8 mouse cellular contexts compared by ENCODE assay signal in the genomic region with DNA sequence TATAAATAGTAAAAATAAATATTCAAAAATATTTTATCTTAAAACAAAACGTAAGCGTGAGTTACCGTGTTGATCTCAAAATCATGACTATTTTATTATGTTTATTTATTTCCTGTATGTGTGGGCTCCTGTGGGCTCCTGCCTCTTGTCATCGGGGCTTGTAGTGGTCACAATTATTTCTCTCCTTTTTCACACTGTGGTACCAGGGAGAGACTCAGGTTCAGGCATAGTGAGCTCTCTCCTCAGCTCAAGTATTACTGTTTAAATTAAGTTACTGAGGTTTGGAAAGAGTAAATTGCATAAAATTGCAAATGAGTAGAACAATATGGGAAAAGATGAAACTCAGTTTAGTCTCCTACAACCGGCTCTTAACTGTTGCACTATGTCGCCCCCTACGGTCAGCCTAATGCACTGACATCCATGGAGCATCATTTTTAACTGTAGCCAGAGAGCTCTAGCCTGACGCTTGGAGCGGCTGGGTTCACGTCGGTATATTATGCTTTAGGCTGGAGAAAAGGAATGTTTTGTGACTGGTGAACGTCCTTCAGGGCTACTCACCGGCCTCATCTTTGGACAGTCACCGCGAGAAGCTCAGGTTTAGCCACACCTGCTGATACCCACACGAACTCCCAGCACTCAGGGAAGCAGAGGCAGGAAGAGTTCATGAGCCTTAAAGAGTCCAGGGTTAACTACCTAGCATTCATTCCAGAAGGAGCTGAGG. TPM values are rescaled to one million over a fixed set of nuclear protein-coding genes. Genes with fewer than 3 reads are reported as not detected.
DNase-seq lines count a peak whose midpoint lies in the region; ATAC-seq lines count a peak whose summit lies in the region.

No protein-coding gene starts in this region.

- H3K4me1 ChIP-seq in intestine, embryonic 14.5 days (replicated peaks; ENCODE audit: control insufficient read depth, insufficient read depth, low read length): no peaks in the 10 kb centered on the region

- DNase-seq in adrenal gland, adult (ENCODE audit: inconsistent age in 2 of 2, low spot score in 1 of 2): peak; percentile 66 to 88
- DNase-seq in gastrocnemius, postnatal 14 days: peak; percentile 72
- DNase-seq in intestine, embryonic 14.5 days (ENCODE audit: low spot score): peak; percentile 86
- peak; percentile 80 to 85 for DNase-seq in left cerebral cortex, postnatal 14 days (ENCODE audit: low spot score in 2 of 2)
- peak; percentile 70 for DNase-seq in right cerebral cortex, postnatal 25 days
- peak; percentile 64 for DNase-seq in yolk sac, embryonic 10.5 days (ENCODE audit: low spot score)

- H3K4me2 ChIP-seq in intestine, embryonic 14.5 days (ENCODE audit: low read length): no peak overlapping the region

- peak; percentile 97 for ATAC-seq in common myeloid progenitor, adult 5-6 weeks (replicated peaks; ENCODE audit: low read depth, poor library complexity, severe bottlenecking)
- ATAC-seq in intestine, embryonic 14.5 days (replicated peaks; ENCODE audit: low FRiP score, low TSS enrichment, low read depth): peak; percentile 60
- peak; percentile 91 for ATAC-seq in megakaryocyte-erythroid progenitor cell, adult 5-6 weeks (replicated peaks; ENCODE audit: low FRiP score, low TSS enrichment, poor library complexity, severe bottlenecking)

- intact Hi-C loops in gastrocnemius, postnatal 14 days (cut with DNase I; ENCODE audit: low total_unique reads): loop anchor here (5.0 kb wide), 1 partner anchor 55 kb away; no protein-coding TSS in a partner anchor
- intact Hi-C loops in left cerebral cortex, postnatal 14 days (cut with DNase I): loop anchor here (5.0 kb wide), 1 partner anchor 45 kb away; the partner anchor contains the start of gene Pa2g4

- H3K36me3 ChIP-seq in intestine, embryonic 14.5 days (ENCODE audit: control insufficient read depth, insufficient read depth, low read length): no peaks in the 10 kb centered on the region

- no peaks in the 10 kb centered on the region for H3K9me3 ChIP-seq in intestine, embryonic 14.5 days (ENCODE audit: control insufficient read depth, low read length)

- H3K27ac ChIP-seq in intestine, embryonic 14.5 days (ENCODE audit: low read depth): no peak overlapping the region

- WGBS in intestine, embryonic 14.5 days: 15% methylated on average over 16 of the region's 16 CpGs

- no peak overlapping the region for H3K9ac ChIP-seq in intestine, embryonic 14.5 days (ENCODE audit: low read length)

- no peaks in the 10 kb centered on the region for H3K27me3 ChIP-seq in intestine, embryonic 14.5 days (replicated peaks; ENCODE audit: control insufficient read depth, insufficient read depth, low read length)

- H3K4me3 ChIP-seq in intestine, embryonic 14.5 days (ENCODE audit: low read depth, low read length): no peak overlapping the region

RNA-seq across cellular contexts. Expression of gene Rps26, which starts 14.0 kb away (rescaled TPM):
- total RNA-seq in common myeloid progenitor, adult 5-6 weeks (2017): 1,052 and 1,471 TPM in 2 replicates
- 100 to 1,000 TPM; 455 to 537 TPM for total RNA-seq in gastrocnemius, postnatal 14 days (2021)
- polyA plus RNA-seq in intestine, embryonic 14.5 days (2014; fragmentation: Nextera tagmentation; extraction: Ambion mirVana): 1,095 and 1,163 TPM in 2 replicates
- 100 to 1,000 TPM; 299 to 305 TPM for total RNA-seq in left cerebral cortex, postnatal 14 days (2021)
- 3,309 and 3,313 TPM in 2 replicates for total RNA-seq in megakaryocyte-erythroid progenitor cell, adult 5-6 weeks (2014; fragmentation: Nextera tagmentation)
- 1,110 and 1,543 TPM in 2 replicates for total RNA-seq in megakaryocyte-erythroid progenitor cell, adult 5-6 weeks (2017)

RNA-seq across cellular contexts. Expression of gene Erbb3, which starts 23.1 kb away (rescaled TPM):
- 1.0 and 1.8 TPM in 2 replicates for total RNA-seq in common myeloid progenitor, adult 5-6 weeks (2017)
- 1 to 10 TPM; 4.8 to 7.2 TPM for total RNA-seq in gastrocnemius, postnatal 14 days (2021)
- 31.2 and 32.4 TPM in 2 replicates for polyA plus RNA-seq in intestine, embryonic 14.5 days (2014; fragmentation: Nextera tagmentation; extraction: Ambion mirVana)
- total RNA-seq in left cerebral cortex, postnatal 14 days (2021): 1 to 10 TPM; 3.3 to 4.9 TPM
- total RNA-seq in megakaryocyte-erythroid progenitor cell, adult 5-6 weeks (2014; fragmentation: Nextera tagmentation): 1.9 and 3.2 TPM in 2 replicates
- total RNA-seq in megakaryocyte-erythroid progenitor cell, adult 5-6 weeks (2017): 0.09 and 1.2 TPM in 2 replicates

RNA-seq across cellular contexts. Expression of gene Ikzf4, which starts 33.2 kb away (rescaled TPM):
- total RNA-seq in common myeloid progenitor, adult 5-6 weeks (2017): not detected in 2 replicates
- under 1 TPM; 0.25 to 0.58 TPM for total RNA-seq in gastrocnemius, postnatal 14 days (2021)
- polyA plus RNA-seq in intestine, embryonic 14.5 days (2014; fragmentation: Nextera tagmentation; extraction: Ambion mirVana): 3.0 and 3.2 TPM in 2 replicates
- total RNA-seq in left cerebral cortex, postnatal 14 days (2021): 10 to 100 TPM; 15.4 to 15.9 TPM
- 0.25 and 0.26 TPM in 2 replicates for total RNA-seq in megakaryocyte-erythroid progenitor cell, adult 5-6 weeks (2014; fragmentation: Nextera tagmentation)
- 0.19 TPM in 1 of 2 replicates, not detected in the other for total RNA-seq in megakaryocyte-erythroid progenitor cell, adult 5-6 weeks (2017)

RNA-seq across cellular contexts. Expression of gene Pa2g4, which starts 46.8 kb away (rescaled TPM):
- 385 and 532 TPM in 2 replicates for total RNA-seq in common myeloid progenitor, adult 5-6 weeks (2017)
- 10 to 100 TPM; 50.2 to 54.0 TPM for total RNA-seq in gastrocnemius, postnatal 14 days (2021)
- 248 and 252 TPM in 2 replicates for polyA plus RNA-seq in intestine, embryonic 14.5 days (2014; fragmentation: Nextera tagmentation; extraction: Ambion mirVana)
- 10 to 100 TPM; 67.1 to 68.6 TPM for total RNA-seq in left cerebral cortex, postnatal 14 days (2021)
- total RNA-seq in megakaryocyte-erythroid progenitor cell, adult 5-6 weeks (2014; fragmentation: Nextera tagmentation): 419 and 446 TPM in 2 replicates
- 426 and 489 TPM in 2 replicates for total RNA-seq in megakaryocyte-erythroid progenitor cell, adult 5-6 weeks (2017)

Comparison
In these comparisons a context has a peak if more than half of its experiments do, and no peak if none do; other contexts are left out.
1. RNA of gene Ikzf4, which starts 33.2 kb away (total RNA-seq): 15.4 to 15.9 TPM in left cerebral cortex, postnatal 14 days; 0.25 to 0.58 TPM in gastrocnemius, postnatal 14 days, 0.19 to 0.26 TPM in megakaryocyte-erythroid progenitor cell, adult 5-6 weeks and not detected in common myeloid progenitor, adult 5-6 weeks; every median in the first group is over 10 times any median in the second.
2. Peak in every context shown above with its lines, with median percentiles within 50 percentile points of each other: DNase-seq and ATAC-seq.